Mouse (Mus musculus) bone marrow, adult 2 months (tissue): ENCODE measurements around the gene Gm10334. TPM values are rescaled to one million over a fixed set of nuclear protein-coding genes. Genes with fewer than 3 reads are reported as not detected.
"Not testable (repeated sequence)": the region's sequence is repeated elsewhere in the genome, so short reads cannot be mapped to it uniquely, and the experiment has no call there.

Experiments used
- H3K27ac ChIP-seq: fragments of 200-500 bp; 2 replicates; pipeline ENCODE4 v1.5.1; 2012; ENCODE audit warnings: low read depth, mild to moderate bottlenecking, control low read depth, inconsistent platforms, low read length; ENCODE audit not compliant: control insufficient read depth, poor library complexity, insufficient read depth
- H3K4me1 ChIP-seq: fragments of 200-500 bp; 2 replicates; pipeline ENCODE4 v1.6.1; 2011; ENCODE audit warnings: low read length; ENCODE audit not compliant: control insufficient read depth, insufficient read depth
- H3K4me3 ChIP-seq: fragments of 200-500 bp; replicated peaks from 2 replicates; pipeline ENCODE3; 2011; ENCODE audit warnings: mild to moderate bottlenecking, low read depth, low read length, control low read depth; ENCODE audit not compliant: control insufficient read depth
- WGBS: fragments of 180-500 bp; shearing (Covaris S2); methylation state at CpG from one replicate; pipeline ENCODE4 v1.1.7; 2018; 5-methylcytosine and 5-hydroxymethylcytosine counted together
- polyA plus RNA-seq: library from polyadenylated mRNA; stranded (reverse); fragments of >200 nt; gene quantifications from 2 replicates; pipeline ENCODE4 v1.2.4, GENCODE M21; 2011; ENCODE audit warnings: low replicate concordance; ENCODE audit not compliant: missing spikeins, insufficient read depth, insufficient read length

The Gm10334 gene
- not detected in 2 replicates for polyA plus RNA-seq

- not testable (repeated sequence) for H3K27ac ChIP-seq, H3K4me1 ChIP-seq, H3K4me3 ChIP-seq
These were observed at the start of gene Gm10334 for GRCm38 (mm10) chr6:41446045-41446444. Gm10334 (minus strand) TSS chr6:41446145.

- H3K27ac ChIP-seq, H3K4me1 ChIP-seq, H3K4me3 ChIP-seq: not testable (repeated sequence)
These were observed 12.7 kb upstream of the Gm10334 start, which contains the start of gene Prss1 for GRCm38 (mm10) chr6:41458632-41459031. Prss1 (plus strand) TSS chr6:41458932.

- H3K27ac ChIP-seq, H3K4me3 ChIP-seq, H3K4me1 ChIP-seq: not testable (repeated sequence)
- 25% methylated on average over 2 of the region's 2 CpGs for WGBS
These were observed 3.7 kb downstream of the Gm10334 start for GRCm38 (mm10) chr6:41442261-41442660.

Other genes with a start within 250 kb of the Gm10334 start
- gene Try4, start 143.9 kb downstream of the Gm10334 start, polyA plus RNA-seq: not detected in 2 replicates
- not detected in 2 replicates for gene Try5, start 129.3 kb downstream of the Gm10334 start, polyA plus RNA-seq
- not detected in 2 replicates for gene Try10, start 92.0 kb downstream of the Gm10334 start, polyA plus RNA-seq
- not detected in 2 replicates for gene Prss3, start 68.5 kb downstream of the Gm10334 start, polyA plus RNA-seq
- gene Gm5771, start 53.8 kb downstream of the Gm10334 start, polyA plus RNA-seq: not detected in 2 replicates
- not detected in 2 replicates for gene Prss1, start 12.8 kb upstream of the Gm10334 start, polyA plus RNA-seq
- not detected in 2 replicates for gene Prss2, start 75.6 kb upstream of the Gm10334 start, polyA plus RNA-seq
- 2.4 TPM in 1 of 2 replicates, not detected in the other for gene Ephb6, start 159.3 kb upstream of the Gm10334 start, polyA plus RNA-seq
- gene Trpv6, start 190.3 kb upstream of the Gm10334 start, polyA plus RNA-seq: not detected in 2 replicates
- gene Trpv5, start 234.6 kb upstream of the Gm10334 start, polyA plus RNA-seq: 0.31 and 0.75 TPM in 2 replicates
- not detected in 2 replicates for gene Llcfc1, start 238.3 kb upstream of the Gm10334 start, polyA plus RNA-seq